Comparison of ENCODE assay signal across 12 mouse cellular contexts in genomic region chr11:32039656-32040055, GRCm38 (mm10). TPM values are rescaled to one million over a fixed set of nuclear protein-coding genes. Genes with fewer than 3 reads are reported as not detected.
A peak's percentile ranks its signal among the peaks of the same experiment; 100 is the strongest.
DNase-seq lines count a peak whose midpoint lies in the region; ATAC-seq and TF ChIP-seq lines count a peak whose summit lies in the region.
"Had no signal": no experiment of that assay in that cellular context is flagged by ENCODE, and none has a peak within 500 bp of the region (broad histone marks: within the 10 kb centered on the region; RNA-seq: fewer than 3 reads in every experiment).

No protein-coding gene starts in this region.

- H3K27me3 ChIP-seq in hindbrain, postnatal 0 days (ENCODE audit: insufficient read depth, low read length): no peaks in the 10 kb centered on the region
- no peaks in the 10 kb centered on the region for H3K27me3 ChIP-seq in neural tube, embryonic 14.5 days (ENCODE audit: control insufficient read depth, insufficient read depth, low read length)

- no peak for TF ChIP-seq CTCF in hindbrain, postnatal 0 days (IDR thresholded peaks at IDR 0.05; ENCODE audit: low read depth)
- TF ChIP-seq CTCF in left cerebral cortex, adult 2 months (IDR thresholded peaks at IDR 0.05): no peak

- H3K27ac ChIP-seq in hindbrain, postnatal 0 days: peak overlapping the region; percentile 46
- H3K27ac ChIP-seq in neural tube, embryonic 14.5 days (ENCODE audit: low read depth, low read length): peak overlapping the region; percentile 56
- no peak overlapping the region for H3K27ac ChIP-seq in left cerebral cortex, adult 2 months
- H3K27ac ChIP-seq: heart, adult 2 months had no signal

- H3K9me3 ChIP-seq in hindbrain, postnatal 0 days (ENCODE audit: low read length): no peaks in the 10 kb centered on the region
- no peaks in the 10 kb centered on the region for H3K9me3 ChIP-seq in neural tube, embryonic 14.5 days (ENCODE audit: control insufficient read depth, low read length)

- 0 out of 2 replicates have a peak, but pooled peaks cover 5% of the 10 kb centered on the region for H3K4me1 ChIP-seq in hindbrain, postnatal 0 days (ENCODE audit: insufficient read depth, low read length)
- H3K4me1 ChIP-seq in neural tube, embryonic 14.5 days (ENCODE audit: control insufficient read depth, insufficient read depth, low read length): peaks cover 15% of the 10 kb centered on the region; the same call in 1 of the 2 replicates

- no peak overlapping the region for H3K4me3 ChIP-seq in hindbrain, postnatal 0 days (ENCODE audit: low read length)
- H3K4me3 ChIP-seq in neural tube, embryonic 14.5 days (ENCODE audit: low read depth, low read length): no peak overlapping the region
- H3K4me3 ChIP-seq in left cerebral cortex, adult 2 months: no peak overlapping the region
- H3K4me3 ChIP-seq: heart, adult 2 months had no signal

- H3K36me3 ChIP-seq in hindbrain, postnatal 0 days (ENCODE audit: insufficient read depth, low read length): no peaks in the 10 kb centered on the region
- H3K36me3 ChIP-seq in neural tube, embryonic 14.5 days (ENCODE audit: control insufficient read depth, insufficient read depth, low read length): no peaks in the 10 kb centered on the region; the same call in 1 of the 2 replicates

- no peak overlapping the region for H3K9ac ChIP-seq in hindbrain, postnatal 0 days (replicated peaks; ENCODE audit: low read length)
- H3K9ac ChIP-seq in neural tube, embryonic 14.5 days (replicated peaks; ENCODE audit: low read depth, low read length): no peak overlapping the region

- peak; percentile 67; the same call in 1 of the 2 replicates for ATAC-seq in hindbrain, postnatal 0 days
- peak; percentile 35 for ATAC-seq in neural tube, embryonic 14.5 days (ENCODE audit: low read depth)
- ATAC-seq: Patski had no signal

- intact Hi-C loops in left cerebral cortex, postnatal 25 days (cut with DNase I): no loop called here
- intact Hi-C loops in left cerebral cortex, adult 2 months (cut with DNase I): no loop called here

- H3K4me2 ChIP-seq in hindbrain, postnatal 0 days (ENCODE audit: low read depth, low read length): no peak overlapping the region
- H3K4me2 ChIP-seq in neural tube, embryonic 14.5 days (ENCODE audit: low read depth, low read length): no peak overlapping the region

- DNase-seq in CD4-positive helper T cell, adult 2 months (ENCODE audit: low read depth, low spot score): peak; percentile 72
- DNase-seq in CD8-positive naive resting alpha-beta T cell, adult 2 months (ENCODE audit: low read depth in 2 of 2, low spot score in 2 of 2): peak; percentile 60 to 63
- DNase-seq in hindbrain, postnatal 0 days (ENCODE audit: low spot score): no peak
- DNase-seq in left cerebral cortex, postnatal 25 days (ENCODE audit: low spot score in 2 of 2): no peak
- DNase-seq in adipocyte (ENCODE audit: low spot score): no peak
- no peak for DNase-seq in left cerebral cortex, adult 2 months (ENCODE audit: extremely low spot score in 1 of 2, low spot score in 2 of 2)
- DNase-seq: cerebellum, postnatal 36 days; heart, adult 2 months; kidney, adult 11 months; right cerebral cortex, postnatal 25 days had no signal

- WGBS in hindbrain, postnatal 0 days: 46% methylated on average over 4 of the region's 4 CpGs
- 54% methylated on average over 4 of the region's 4 CpGs for WGBS in neural tube, embryonic 14.5 days

RNA-seq across cellular contexts. Expression of gene Nsg2, which starts 39.4 kb away (rescaled TPM):
- 646 and 650 TPM in 2 replicates for total RNA-seq in hindbrain, postnatal 0 days (2014; rRNA removed)
- polyA plus RNA-seq in hindbrain, postnatal 0 days (2015; fragmentation: Nextera tagmentation; extraction: Ambion mirVana): 407 and 433 TPM in 2 replicates
- polyA plus RNA-seq in neural tube, embryonic 14.5 days (2014; fragmentation: Nextera tagmentation; extraction: Ambion mirVana): 143 and 156 TPM in 2 replicates
- 100 to 1,000 TPM; 662 to 666 TPM for total RNA-seq in left cerebral cortex, postnatal 25 days (2021)
- total RNA-seq in left cerebral cortex, adult 2 months (2021): 100 to 1,000 TPM; 605 to 615 TPM
- polyA plus RNA-seq: Patski had no signal

Comparison
In these comparisons a context has a peak if more than half of its experiments do, and no peak if none do; other contexts are left out.
1. DNase-seq: peak in CD4-positive helper T cell, adult 2 months (single experiment) and CD8-positive naive resting alpha-beta T cell, adult 2 months (2 of 2); none in hindbrain, postnatal 0 days (single experiment), left cerebral cortex, postnatal 25 days (0 of 2), adipocyte (single experiment) and left cerebral cortex, adult 2 months (0 of 2).